Mouse (Mus musculus) embryo, embryonic 9.5 days (tissue): ENCODE measurements around the gene Mrps33.

Experiments
- DNase-seq: peaks from one replicate; pipeline ENCODE4 v3.0.0-alpha.2; 2017; ENCODE audit errors: extremely low spot score

The Mrps33 gene

GRCm38 (mm10) chr6:39780857-39781666, 29.7 kb downstream of the Mrps33 start:
- DNase-seq, result peak; percentile 85

DNA sequence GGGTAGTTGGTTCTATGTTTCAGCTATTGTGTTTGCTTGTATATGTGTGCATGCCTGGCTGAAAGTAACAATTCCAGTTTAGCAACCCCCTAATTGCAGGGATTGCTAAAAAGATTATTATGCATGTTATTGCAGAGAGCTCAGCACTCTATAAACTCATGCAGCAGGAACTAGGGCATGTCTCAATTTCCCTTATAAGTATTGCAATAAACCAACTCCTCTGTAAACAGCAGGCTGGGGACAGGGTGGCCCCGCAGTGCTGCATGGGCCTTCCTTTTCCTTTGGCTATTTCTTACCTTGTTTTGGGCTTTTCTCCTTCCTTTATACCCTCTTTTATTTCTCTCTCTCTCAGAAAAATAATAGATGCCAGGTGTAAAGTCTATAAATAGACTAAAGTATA, 32.3 kb downstream of the Mrps33 start:
- DNase-seq, result no peak

DNA sequence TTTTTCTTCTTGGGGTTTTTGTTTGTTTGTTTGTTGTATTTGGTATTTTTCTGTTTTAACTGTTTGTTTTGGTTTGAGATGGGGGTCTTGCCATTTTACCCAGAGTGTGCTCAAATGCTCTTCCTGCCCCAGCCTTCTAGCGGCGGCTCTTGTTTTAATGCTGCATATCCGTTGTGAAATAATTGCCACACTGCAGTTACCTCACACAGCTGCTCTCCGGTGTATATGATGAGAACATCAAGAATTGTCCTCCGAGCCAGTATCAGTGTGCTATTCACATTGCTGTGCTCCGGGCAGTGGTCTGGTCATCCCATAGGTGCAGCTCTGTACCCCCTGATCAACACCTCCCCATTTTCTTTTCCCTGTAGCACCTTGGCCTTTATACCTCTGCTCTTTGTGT, 34.5 kb downstream of the Mrps33 start:
- no peak for DNase-seq

DNA sequence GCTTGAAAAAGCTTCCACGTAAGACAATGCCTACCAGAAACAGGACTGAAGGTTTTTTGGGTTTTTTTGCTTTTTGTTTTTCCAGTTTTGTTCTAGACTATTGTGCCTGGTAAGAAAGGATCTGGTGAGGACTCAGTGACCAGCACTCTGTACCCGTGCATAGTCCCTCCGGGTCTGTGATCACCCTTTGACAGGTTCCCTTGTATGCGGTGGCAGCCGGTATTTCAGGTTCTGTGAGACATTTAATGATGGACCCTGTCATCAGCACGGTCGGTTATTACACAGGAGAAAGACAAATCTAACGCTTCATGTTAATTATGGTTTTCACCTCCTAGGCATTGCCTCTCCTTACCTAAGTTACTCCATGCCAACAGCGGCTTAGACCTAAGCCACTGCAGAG, 35.8 kb downstream of the Mrps33 start:
- DNase-seq, result no peak

DNA sequence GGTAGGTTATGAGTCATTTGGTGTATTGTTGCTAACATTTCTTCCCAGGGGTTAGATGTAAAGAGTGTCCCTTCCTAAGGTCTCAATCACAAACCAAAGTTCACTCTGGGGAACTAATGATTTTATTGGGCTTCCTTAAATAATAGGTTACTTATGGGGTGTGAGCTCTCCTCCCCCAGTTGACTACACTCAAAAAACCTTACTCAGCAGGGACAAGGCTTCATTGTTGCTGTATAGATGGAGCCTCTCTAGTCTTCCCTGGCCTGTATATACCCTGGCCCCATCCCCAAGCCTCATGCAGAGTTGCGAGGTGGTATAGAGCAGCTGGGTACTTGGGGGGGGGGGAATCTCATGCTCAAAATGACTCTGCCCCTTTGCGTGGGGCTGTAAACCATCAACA, 53.6 kb downstream of the Mrps33 start:
- DNase-seq, result no peak
